In the genomic region with DNA sequence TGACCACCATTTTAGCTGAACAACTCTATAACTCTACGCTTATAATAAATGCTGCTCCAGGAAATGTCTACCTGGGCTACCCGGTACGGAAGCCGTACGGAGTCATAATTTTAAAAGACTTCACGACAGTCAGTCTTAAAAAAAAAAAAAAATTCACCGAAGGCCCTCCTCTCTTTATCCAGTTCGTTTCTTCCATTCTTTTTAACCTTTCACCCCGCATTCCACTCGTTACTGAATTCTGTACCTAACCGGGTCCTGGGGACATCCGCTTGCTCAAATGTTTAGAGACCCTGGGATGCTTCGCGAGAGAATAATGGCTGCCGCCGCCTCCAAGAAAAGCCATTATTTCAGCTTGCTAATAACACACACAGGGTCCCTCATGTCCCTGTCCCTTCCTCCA, we compare ENCODE assay signal across 8 mouse cellular contexts. TPM values are rescaled to one million over a fixed set of nuclear protein-coding genes. Genes with fewer than 3 reads are reported as not detected.
DNase-seq lines count a peak whose midpoint lies in the region; ATAC-seq and TF ChIP-seq lines count a peak whose summit lies in the region.

No protein-coding gene starts in this region.

- H3K27me3 ChIP-seq in C2C12 (ENCODE audit: control insufficient read depth, insufficient read depth, insufficient read length): no peaks in the 10 kb centered on the region

- H3K27ac ChIP-seq in left cerebral cortex, adult 2 months: peak overlapping the region; percentile 85

- peak; percentile 26; the same call in 1 of the 2 replicates for ATAC-seq in granulocyte monocyte progenitor cell, adult 5-6 weeks (replicated peaks; ENCODE audit: poor library complexity, severe bottlenecking)

- peak overlapping the region; percentile 29 for H3K4me3 ChIP-seq in C2C12 (ENCODE audit: insufficient read depth, poor library complexity, severe bottlenecking)
- H3K4me3 ChIP-seq in left cerebral cortex, adult 2 months: peak overlapping the region; percentile 52

- DNase-seq in gastrocnemius, adult 18-20 months (ENCODE audit: low spot score): peak; percentile 41
- DNase-seq in gastrocnemius, postnatal 14 days: no peak
- DNase-seq in cerebellum, adult 8-10 months: peak; percentile 34
- DNase-seq in left cerebral cortex, adult 2 months (ENCODE audit: extremely low spot score in 1 of 2, low spot score in 2 of 2): no peak
- peak; percentile 18 for DNase-seq in mesoderm, embryonic 11.5 days (ENCODE audit: low read depth, low spot score)
- peak; percentile 61 for DNase-seq in telencephalon, adult 2 months (ENCODE audit: low read depth, low spot score)

- H3K79me2 ChIP-seq in C2C12 (ENCODE audit: control insufficient read depth, insufficient read depth): no peaks in the 10 kb centered on the region

- intact Hi-C loops in gastrocnemius, postnatal 14 days (cut with DNase I; ENCODE audit: low total_unique reads): no loop called here
- intact Hi-C loops in left cerebral cortex, adult 2 months (cut with DNase I): loop anchor here (1.0 to 5.0 kb wide), 2 partner anchors 271 to 388 kb away; partner anchors contain the start of gene Tspan7

- H3K79me3 ChIP-seq in C2C12 (ENCODE audit: low read depth): no peaks in the 10 kb centered on the region

- H3K36me3 ChIP-seq in C2C12 (ENCODE audit: control insufficient read depth, insufficient read depth): no peaks in the 10 kb centered on the region

- H3ac ChIP-seq in C2C12 (ENCODE audit: control insufficient read depth, insufficient read length, low read depth): no peak overlapping the region

- TF ChIP-seq CTCF in C2C12 (IDR thresholded peaks at IDR 0.05; ENCODE audit: control insufficient read depth, insufficient read depth, insufficient read length): no peak
- TF ChIP-seq CTCF in left cerebral cortex, adult 2 months (IDR thresholded peaks at IDR 0.05): no peak

TF ChIP-seq in C2C12, 6 proteins besides CTCF, POLR2A, EP300 and RAD21:
- no peak for TF ChIP-seq MAX (IDR thresholded peaks at IDR 0.05)
- TF ChIP-seq CEBPB (IDR thresholded peaks at IDR 0.05; ENCODE audit: low read depth): no peak
- no peak for TF ChIP-seq USF1 (IDR thresholded peaks at IDR 0.05; ENCODE audit: low read depth)
- no peak for TF ChIP-seq FOSL1 (IDR thresholded peaks at IDR 0.05; ENCODE audit: insufficient read depth, low read length, poor library complexity, severe bottlenecking)
- TF ChIP-seq MYOD1 (IDR thresholded peaks at IDR 0.05; ENCODE audit: control insufficient read depth, insufficient read length, low read depth): no peak
- TF ChIP-seq MYOG (IDR thresholded peaks at IDR 0.05; ENCODE audit: control insufficient read depth, extremely low read depth, insufficient read length): no peak

RNA-seq across cellular contexts. Expression of gene Rpgr, which starts 0.7 kb away (rescaled TPM):
- total RNA-seq in gastrocnemius, adult 18-20 months (2021): 1 to 10 TPM; 1.4 to 1.6 TPM
- total RNA-seq in gastrocnemius, postnatal 14 days (2021): 1 to 10 TPM; 2.0 to 2.1 TPM
- 1.2 TPM for polyA plus RNA-seq in C2C12 (2012; fragmentation: generic; extraction: Trizol)
- total RNA-seq in granulocyte monocyte progenitor cell, adult 5-6 weeks (2014; fragmentation: Nextera tagmentation): 7.6 and 9.1 TPM in 2 replicates
- total RNA-seq in granulocyte monocyte progenitor cell, adult 5-6 weeks (2017): 8.7 and 11.4 TPM in 2 replicates
- 10 to 100 TPM; 19.6 to 21.0 TPM for total RNA-seq in left cerebral cortex, adult 2 months (2021)

RNA-seq across cellular contexts. Expression of gene Otc, which starts 36.1 kb away (rescaled TPM):
- total RNA-seq in gastrocnemius, adult 18-20 months (2021): under 1 TPM in 1 of 2 experiments, not detected in 1; 0.17 TPM
- total RNA-seq in gastrocnemius, postnatal 14 days (2021): not detected
- not detected for polyA plus RNA-seq in C2C12 (2012; fragmentation: generic; extraction: Trizol)
- not detected in 2 replicates for total RNA-seq in granulocyte monocyte progenitor cell, adult 5-6 weeks (2014; fragmentation: Nextera tagmentation)
- total RNA-seq in granulocyte monocyte progenitor cell, adult 5-6 weeks (2017): not detected in 2 replicates
- total RNA-seq in left cerebral cortex, adult 2 months (2021): not detected

Comparison
In these comparisons a context has a peak if more than half of its experiments do, and no peak if none do; other contexts are left out.
1. DNase-seq: peak in gastrocnemius, adult 18-20 months (single experiment), cerebellum, adult 8-10 months (single experiment), mesoderm, embryonic 11.5 days (single experiment) and telencephalon, adult 2 months (single experiment); none in gastrocnemius, postnatal 14 days (single experiment) and left cerebral cortex, adult 2 months (0 of 2).